Mouse (Mus musculus) CD4-positive, CD25-positive, alpha-beta regulatory T cell, adult 2 months (primary cell): ENCODE measurements around the gene Olfr68.
A peak's percentile ranks its signal among the peaks of the same experiment; 100 is the strongest.
"Not testable (repeated sequence)": the region's sequence is repeated elsewhere in the genome, so short reads cannot be mapped to it uniquely, and the experiment has no call there.

Experiments
- DNase-seq: peaks from one replicate; pipeline ENCODE4 v3.0.0-alpha.2; 2012; ENCODE audit warnings: low read depth, low spot score

The Olfr68 gene

GRCm38 (mm10) chr7:103767687-103768086 lies 11.8 kb downstream of the Olfr68 start:
- not testable (repeated sequence) for DNase-seq

- DNase-seq: peak; percentile 45
Observed at GRCm38 (mm10) chr7:103762212-103762611, 17.3 kb downstream of the Olfr68 start.

- no peak for DNase-seq
Observed at GRCm38 (mm10) chr7:103757233-103757632, 22.3 kb downstream of the Olfr68 start, which contains the start of gene Olfr630. Gene Olfr630 (minus strand): TSS chr7:103757333.

GRCm38 (mm10) chr7:103744843-103745242 lies 34.7 kb downstream of the Olfr68 start, which contains the start of gene Olfr629:
Gene Olfr629 (minus strand): TSS chr7:103744943.
- DNase-seq: no peak

- DNase-seq: no peak
Observed at GRCm38 (mm10) chr7:103730074-103730473, 49.4 kb downstream of the Olfr68 start, which contains the start of gene Olfr628. Gene Olfr628 (plus strand): TSS chr7:103730374.
